ENCODE assay signal across 27 mouse cellular contexts in genomic region chr7:64013023-64013547, GRCm38 (mm10).
DNase-seq lines count a peak whose midpoint lies in the region; ATAC-seq and TF ChIP-seq lines count a peak whose summit lies in the region.
"Had no signal": no experiment of that assay in that cellular context is flagged by ENCODE, and none has a peak within 500 bp of the region (broad histone marks: within the 10 kb centered on the region; RNA-seq: fewer than 3 reads in every experiment).

No protein-coding gene starts in this region.

- H3K9me3 ChIP-seq in liver, postnatal 0 days (ENCODE audit: low read length): no peaks in the 10 kb centered on the region
- no peaks in the 10 kb centered on the region for H3K9me3 ChIP-seq in liver, embryonic 15.5 days (replicated peaks)
- no peaks in the 10 kb centered on the region for H3K9me3 ChIP-seq in hindbrain, embryonic 12.5 days (replicated peaks)
- H3K9me3 ChIP-seq: embryonic facial prominence, embryonic 10.5 days; embryonic facial prominence, embryonic 15.5 days; forebrain, embryonic 15.5 days; heart, embryonic 12.5 days; stomach, embryonic 15.5 days had no signal

- H3K4me1 ChIP-seq in liver, postnatal 0 days (ENCODE audit: insufficient read depth): peaks cover 20% of the 10 kb centered on the region
- peaks cover 54% of the 10 kb centered on the region for H3K4me1 ChIP-seq in liver, embryonic 15.5 days (replicated peaks)
- no peaks in the 10 kb centered on the region for H3K4me1 ChIP-seq in hindbrain, embryonic 12.5 days
- H3K4me1 ChIP-seq: embryonic facial prominence, embryonic 10.5 days; stomach, embryonic 15.5 days had no signal

- no peak overlapping the region for H3K4me2 ChIP-seq in liver, postnatal 0 days (ENCODE audit: low read depth, low read length)
- H3K4me2 ChIP-seq in liver, embryonic 15.5 days: no peak overlapping the region
- H3K4me2 ChIP-seq in hindbrain, embryonic 12.5 days (replicated peaks): no peak overlapping the region
- H3K4me2 ChIP-seq: embryonic facial prominence, embryonic 15.5 days; forebrain, embryonic 15.5 days; heart, embryonic 12.5 days; hindbrain, embryonic 14.5 days; lung, embryonic 14.5 days; stomach, embryonic 15.5 days had no signal

- H3K9ac ChIP-seq in liver, postnatal 0 days (replicated peaks): no peak overlapping the region
- no peak overlapping the region for H3K9ac ChIP-seq in liver, embryonic 15.5 days
- H3K9ac ChIP-seq in hindbrain, embryonic 12.5 days: no peak overlapping the region
- H3K9ac ChIP-seq: embryonic facial prominence, embryonic 15.5 days; forebrain, embryonic 15.5 days; heart, embryonic 12.5 days; hindbrain, embryonic 14.5 days; lung, embryonic 14.5 days; stomach, embryonic 15.5 days had no signal

- H3K27me3 ChIP-seq in liver, postnatal 0 days (ENCODE audit: insufficient read depth, low read length): no peaks in the 10 kb centered on the region
- H3K27me3 ChIP-seq in liver, embryonic 15.5 days: no peaks in the 10 kb centered on the region
- no peaks in the 10 kb centered on the region for H3K27me3 ChIP-seq in hindbrain, embryonic 12.5 days
- H3K27me3 ChIP-seq: embryonic facial prominence, embryonic 15.5 days; forebrain, embryonic 15.5 days; heart, embryonic 12.5 days; stomach, embryonic 15.5 days had no signal

- no peaks in the 10 kb centered on the region for H3K36me3 ChIP-seq in liver, postnatal 0 days (replicated peaks; ENCODE audit: insufficient read depth, low read length)
- no peaks in the 10 kb centered on the region for H3K36me3 ChIP-seq in liver, embryonic 15.5 days (replicated peaks)
- no peaks in the 10 kb centered on the region for H3K36me3 ChIP-seq in hindbrain, embryonic 12.5 days
- H3K36me3 ChIP-seq: embryonic facial prominence, embryonic 10.5 days; embryonic facial prominence, embryonic 15.5 days; forebrain, embryonic 15.5 days; heart, embryonic 12.5 days; stomach, embryonic 15.5 days had no signal

- TF ChIP-seq EP300 in liver, postnatal 0 days (IDR thresholded peaks at IDR 0.05; ENCODE audit: low read depth): no peak

- no peak; the same call in 1 of the 2 replicates for ATAC-seq in liver, postnatal 0 days
- peak; percentile 59; the same call in 1 of the 2 replicates for ATAC-seq in liver, embryonic 15.5 days (ENCODE audit: insufficient read depth)
- no peak for ATAC-seq in hindbrain, embryonic 12.5 days (ENCODE audit: low FRiP score)
- ATAC-seq: forebrain, embryonic 15.5 days; intestine, postnatal 0 days had no signal

- no peak overlapping the region for H3K27ac ChIP-seq in liver, postnatal 0 days (ENCODE audit: low read depth)
- peak overlapping the region; percentile 85 for H3K27ac ChIP-seq in liver, embryonic 15.5 days (replicated peaks)
- no peak overlapping the region for H3K27ac ChIP-seq in hindbrain, embryonic 12.5 days
- H3K27ac ChIP-seq: embryonic facial prominence, embryonic 10.5 days; embryonic facial prominence, embryonic 15.5 days; forebrain, embryonic 15.5 days; gastrocnemius, adult 2 months; heart, adult 2 months; hindbrain, embryonic 14.5 days; stomach, embryonic 15.5 days had no signal

- WGBS in liver, postnatal 0 days (ENCODE audit: insufficient replicate concordance): 42% methylated on average over 5 of the region's 5 CpGs
- WGBS in liver, embryonic 15.5 days (ENCODE audit: insufficient replicate concordance): 23% methylated on average over 5 of the region's 5 CpGs
- WGBS in hindbrain, embryonic 12.5 days: 81% methylated on average over 5 of the region's 5 CpGs

- peak; percentile 33 for DNase-seq in liver
- no peak for DNase-seq in liver, postnatal 0 days
- peak; percentile 11 for DNase-seq in thymus, postnatal 4 days
- DNase-seq in thymus, adult 18-20 months: no peak
- no peak for DNase-seq in lung, postnatal 4 days
- DNase-seq: adrenal gland, postnatal 25 days; cerebellum, adult 18-20 months; cerebellum, postnatal 14 days; gastrocnemius, adult 2 months; gastrocnemius, postnatal 36 days; heart, adult 2 months; heart, postnatal 4 days; kidney, adult 9 months; kidney, postnatal 10 days; layer of hippocampus, postnatal 36 days; left cerebral cortex, postnatal 4 days; lung, embryonic 14.5 days; midbrain, embryonic 14.5 days had no signal

- H3K4me3 ChIP-seq in liver, postnatal 0 days (ENCODE audit: low read depth, low read length): no peak overlapping the region
- H3K4me3 ChIP-seq in liver, embryonic 15.5 days (replicated peaks): no peak overlapping the region
- H3K4me3 ChIP-seq in hindbrain, embryonic 12.5 days: no peak overlapping the region
- H3K4me3 ChIP-seq: embryonic facial prominence, embryonic 10.5 days; embryonic facial prominence, embryonic 15.5 days; forebrain, embryonic 15.5 days; gastrocnemius, adult 2 months; heart, adult 2 months; heart, embryonic 12.5 days; stomach, embryonic 15.5 days had no signal

- TF ChIP-seq CTCF in liver, postnatal 0 days (IDR thresholded peaks at IDR 0.05; ENCODE audit: low read depth): no peak

Comparison
In these comparisons a context has a peak if more than half of its experiments do, and no peak if none do; other contexts are left out.
1. DNase-seq: peak in liver (single experiment) and thymus, postnatal 4 days (single experiment); none in liver, postnatal 0 days (single experiment), thymus, adult 18-20 months (0 of 2) and lung, postnatal 4 days (0 of 2).